Mouse (Mus musculus) megakaryocyte, adult 5-6 weeks (primary cell): ENCODE results near the gene Rbm15b. TPM values are rescaled to one million over a fixed set of nuclear protein-coding genes. Genes with fewer than 3 reads are reported as not detected.

Experiments
- ATAC-seq: 2 replicates; pipeline ENCODE4 v1.8.0; 2016; ENCODE audit warnings: mild to moderate bottlenecking, inconsistent platforms; ENCODE audit not compliant: poor library complexity, severe bottlenecking
- total RNA-seq, 2 experiments: library from RNA; stranded (forward) in 1 of 2; stranded (reverse) in 1 of 2; fragments of 153-499, 151-499 nt in 1 of 2; fragments of 221-1000, 200-1000 nt in 1 of 2; gene quantifications; 2 replicates each; pipeline versions ENCODE4 v1.2.3 to v1.2.4; 2015 to 2017

Gene Rbm15b
- total RNA-seq, 2 experiments from 2014 or later: 11.4 to 13.6 TPM

DNA sequence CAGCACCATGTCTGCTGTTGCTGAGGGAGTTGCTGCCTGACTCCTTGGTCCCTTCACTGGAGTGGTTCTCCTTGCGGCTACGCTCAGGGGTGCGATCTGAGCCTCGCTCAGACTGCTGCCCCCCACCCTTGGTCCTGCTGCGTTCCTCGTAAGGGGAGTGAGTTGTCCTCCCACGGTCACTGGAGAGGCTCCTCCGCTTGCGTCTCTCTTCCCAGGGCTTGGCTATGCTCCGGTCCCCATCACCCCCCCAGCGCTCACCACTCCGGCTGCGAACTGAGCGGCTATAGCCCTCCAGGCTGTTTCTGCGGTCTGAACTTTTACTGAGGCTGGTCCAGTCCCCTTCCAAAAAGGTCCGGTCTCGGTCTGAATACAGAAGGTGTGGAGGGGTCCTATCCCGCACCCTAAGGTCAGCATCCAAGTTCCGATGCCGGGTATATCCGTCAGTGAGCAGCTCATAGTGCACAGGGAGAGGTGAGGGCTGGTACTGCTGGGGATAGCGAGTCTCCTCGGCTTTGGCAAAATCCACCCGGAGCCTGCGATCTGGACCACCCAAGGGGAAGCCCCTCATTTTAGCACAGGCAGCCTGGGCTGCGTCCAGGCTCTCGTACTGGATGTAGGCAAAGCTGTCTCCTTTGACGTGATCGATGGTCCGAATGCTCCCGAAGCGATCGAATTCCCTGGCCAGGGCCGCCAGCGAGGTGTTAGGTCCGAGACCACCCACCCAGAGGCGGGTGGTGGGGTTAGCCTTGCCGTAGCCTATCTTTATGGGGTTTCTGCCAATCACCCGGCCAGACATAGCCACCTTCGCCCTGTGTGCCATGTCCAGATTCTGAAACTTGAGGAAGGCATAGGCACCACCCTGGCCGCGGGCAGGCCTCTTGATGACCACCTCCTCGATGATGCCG, 2.0 kb downstream of the Rbm15b start:
- no peak for ATAC-seq

DNA sequence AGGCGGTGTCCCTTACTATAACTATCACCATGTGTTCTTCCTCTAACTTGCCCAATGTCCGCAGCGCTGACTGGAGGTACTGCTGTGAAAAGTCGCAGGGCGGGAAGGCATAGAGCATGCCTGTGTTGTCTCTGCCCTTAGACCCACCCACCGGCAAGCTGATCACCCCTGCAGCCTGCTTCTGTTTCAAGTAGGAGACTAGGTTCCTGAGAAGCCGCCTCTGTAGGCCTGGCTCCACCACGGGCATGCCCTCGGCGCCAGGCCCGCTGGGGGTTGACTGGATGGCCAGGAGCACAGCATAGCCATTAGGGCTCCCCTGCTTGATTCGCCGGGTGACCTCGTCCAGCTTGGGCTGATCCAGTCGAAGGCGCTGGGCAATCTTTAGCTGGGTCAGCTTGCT, 2.9 kb downstream of the Rbm15b start:
- ATAC-seq: no peak

DNA sequence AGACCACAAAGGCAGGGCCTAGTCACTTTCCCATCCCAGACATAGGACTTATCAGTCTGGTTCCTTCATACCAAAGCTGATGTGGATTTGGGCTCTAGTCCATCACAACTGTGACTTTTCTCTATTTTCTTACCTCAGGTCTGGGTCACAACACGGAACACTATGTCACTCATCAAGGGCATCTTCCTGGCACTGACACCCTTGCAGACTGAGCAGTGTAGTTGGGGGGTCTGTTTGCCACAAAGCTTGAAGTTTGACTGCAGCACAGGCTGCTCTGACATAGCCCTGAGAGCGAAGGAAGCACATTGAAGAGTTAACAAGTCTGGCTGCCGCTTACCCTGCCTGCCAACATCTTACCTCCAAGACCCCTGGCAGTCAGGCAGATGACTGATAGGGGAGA, 4.1 kb downstream of the Rbm15b start:
- ATAC-seq: no peak

DNA sequence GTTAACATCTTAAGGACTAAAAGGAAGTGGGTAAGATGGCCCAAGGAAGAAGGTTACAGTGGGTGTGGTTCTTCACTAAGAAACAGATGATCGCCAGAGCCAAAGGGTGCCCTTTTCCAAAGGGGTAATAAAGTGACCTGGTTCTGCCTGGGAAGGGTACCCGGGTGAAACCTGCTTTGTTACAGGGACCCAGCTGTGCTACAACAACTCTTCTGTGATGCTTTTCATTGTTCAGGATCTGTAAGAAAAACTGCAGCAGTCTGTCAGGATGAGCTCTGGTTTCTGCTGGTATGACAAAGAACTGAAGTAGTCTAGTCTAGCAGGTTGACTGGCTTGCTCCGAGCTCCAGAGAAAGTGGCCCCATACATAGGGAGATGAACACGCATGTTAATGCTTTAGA, 5.1 kb downstream of the Rbm15b start:
- peak; percentile 41 for ATAC-seq

DNA sequence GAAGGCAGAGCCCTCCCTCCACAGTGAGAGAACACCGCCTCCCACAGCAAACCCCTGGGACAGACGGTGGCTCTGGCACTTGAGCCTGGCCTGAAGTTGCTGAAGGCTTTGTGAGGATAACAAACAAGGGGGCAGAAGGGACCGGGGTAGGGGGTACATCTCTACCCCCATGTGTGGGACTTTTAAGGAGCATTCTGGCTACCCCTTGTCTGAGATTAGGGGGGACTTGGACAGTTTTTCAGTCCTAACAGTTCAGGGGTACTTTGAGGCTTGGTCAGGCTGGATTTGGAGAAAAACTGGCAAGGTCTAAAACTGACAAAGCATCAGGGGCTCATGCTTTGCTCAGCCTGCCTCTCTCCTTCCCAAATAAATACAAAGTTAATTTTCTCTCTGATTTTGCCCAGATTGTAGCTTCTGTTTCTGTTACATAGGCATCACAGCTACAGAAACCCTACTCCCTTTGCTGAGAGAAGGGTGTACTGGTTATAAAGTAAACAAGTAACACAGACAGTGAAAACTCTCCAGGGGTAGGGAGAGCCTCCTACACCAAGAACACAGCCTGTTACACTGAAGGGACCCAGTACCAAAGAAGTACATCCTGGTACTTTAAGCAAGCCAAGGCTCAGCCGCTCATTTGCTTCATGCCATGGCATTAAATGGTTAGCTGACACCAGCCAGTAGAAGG, 6.0 kb downstream of the Rbm15b start:
- ATAC-seq: no peak

DNA sequence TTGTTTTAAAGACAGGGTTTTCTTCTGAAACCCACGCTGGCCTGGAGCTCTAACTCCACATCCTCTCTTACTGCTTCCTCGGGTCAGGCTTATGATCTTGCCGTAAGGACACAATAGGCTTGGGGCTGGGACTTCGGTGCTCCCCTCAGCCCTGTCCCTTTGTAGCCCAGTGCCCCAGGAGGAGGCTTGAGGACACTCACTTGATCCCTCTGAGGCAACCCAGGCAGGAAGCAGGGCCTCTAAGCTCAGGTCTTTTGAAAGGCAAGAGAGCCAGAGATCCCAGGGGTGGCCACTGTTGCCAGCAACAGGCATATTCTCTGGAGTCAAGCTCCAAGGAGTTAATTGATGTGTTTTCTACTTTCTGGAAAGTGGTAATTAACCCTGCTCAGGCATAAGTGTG, 7.8 kb downstream of the Rbm15b start:
- ATAC-seq: no peak

DNA sequence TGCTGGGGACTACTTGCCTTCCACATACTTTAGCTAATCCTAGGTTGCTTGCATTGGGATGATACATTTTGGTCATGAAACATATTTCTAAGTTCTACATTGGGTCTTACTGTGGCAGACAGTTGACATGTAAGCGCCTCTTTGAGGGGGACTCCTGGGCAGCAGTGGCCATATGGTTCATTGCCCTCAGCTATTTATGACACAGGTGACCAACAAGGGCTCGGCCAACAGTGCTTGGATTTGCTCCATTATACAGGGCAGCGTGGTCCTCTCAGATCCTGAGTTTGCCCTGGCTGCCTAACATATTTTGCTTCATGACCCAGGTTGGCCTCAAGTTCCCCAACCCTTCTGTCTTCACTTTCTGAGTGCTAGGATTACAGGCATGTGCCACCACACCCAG, 10.6 kb downstream of the Rbm15b start:
- ATAC-seq: no peak

DNA sequence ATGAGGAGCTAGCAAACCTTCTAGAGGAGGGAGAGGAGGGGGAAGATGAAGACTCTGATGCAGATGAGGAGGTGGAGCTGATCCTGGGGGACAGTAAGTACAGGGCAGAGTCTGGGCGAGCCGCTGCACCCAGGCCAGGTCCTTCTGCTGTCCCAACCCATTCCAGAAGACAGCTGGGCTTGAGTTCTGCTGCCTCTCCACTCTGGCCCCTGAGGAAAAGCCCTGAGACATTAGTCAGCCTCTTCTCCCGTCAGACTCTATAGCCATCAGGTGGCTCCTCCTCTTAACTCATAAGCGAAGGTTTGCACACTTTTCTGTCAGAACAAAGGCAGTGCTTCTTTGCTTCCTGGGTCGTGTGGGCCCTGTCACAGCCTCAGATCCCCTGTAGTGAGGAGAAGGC, 13.0 kb downstream of the Rbm15b start:
- no peak for ATAC-seq

DNA sequence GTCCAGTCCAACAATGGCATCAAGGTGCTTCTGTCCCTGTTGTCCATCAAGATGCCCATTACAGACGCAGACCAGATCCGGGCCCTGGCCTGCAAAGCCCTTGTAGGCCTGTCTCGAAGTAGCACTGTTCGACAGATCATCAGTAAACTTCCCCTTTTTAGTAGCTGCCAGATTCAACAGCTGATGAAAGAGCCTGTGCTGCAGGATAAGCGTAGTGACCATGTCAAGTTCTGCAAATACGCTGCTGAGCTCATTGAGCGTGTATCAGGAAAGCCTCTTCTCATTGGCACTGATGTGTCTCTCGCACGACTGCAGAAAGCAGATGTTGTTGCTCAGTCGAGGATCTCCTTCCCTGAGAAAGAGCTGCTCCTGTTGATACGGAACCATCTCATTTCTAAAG, 29.2 kb downstream of the Rbm15b start:
- peak; percentile 97 for ATAC-seq

DNA sequence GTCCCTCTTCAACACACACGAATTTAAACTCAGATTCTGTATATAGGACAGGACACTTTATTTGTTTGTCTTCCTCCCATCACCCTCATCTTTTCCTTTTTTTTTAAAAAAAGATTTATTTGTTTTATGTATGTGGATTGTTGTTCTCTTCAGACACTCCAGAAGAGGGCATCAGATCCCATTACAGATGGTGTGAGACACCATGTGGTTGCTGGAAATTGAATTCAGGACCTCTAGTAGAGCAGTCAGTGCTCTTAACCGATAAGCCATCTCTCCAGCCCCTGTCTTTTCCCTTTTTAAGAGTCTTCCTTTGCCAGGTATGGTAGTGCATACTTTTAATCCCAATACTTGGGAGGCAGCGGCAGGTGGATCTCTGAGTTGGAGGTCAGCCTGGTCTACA, 30.6 kb downstream of the Rbm15b start:
- ATAC-seq: no peak

DNA sequence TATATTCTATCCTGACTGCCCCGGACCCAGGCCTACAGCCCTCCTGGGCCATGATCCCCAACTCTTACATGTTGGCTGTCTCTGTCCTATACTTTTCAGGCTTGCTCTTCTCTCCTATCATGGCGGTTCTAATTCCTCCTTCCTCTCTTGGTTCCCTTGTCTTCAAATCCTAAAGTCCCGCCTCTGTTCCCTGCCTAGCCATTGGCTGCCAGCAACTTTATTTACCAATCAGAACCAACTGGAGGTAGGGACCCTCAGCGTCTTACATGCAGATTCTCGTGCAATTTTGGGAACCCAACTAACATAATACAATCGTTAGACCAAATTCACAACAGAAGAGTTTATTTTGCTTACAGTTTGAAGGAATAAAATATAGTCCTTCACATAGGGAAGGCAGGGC, 44.4 kb downstream of the Rbm15b start:
- no peak for ATAC-seq

DNA sequence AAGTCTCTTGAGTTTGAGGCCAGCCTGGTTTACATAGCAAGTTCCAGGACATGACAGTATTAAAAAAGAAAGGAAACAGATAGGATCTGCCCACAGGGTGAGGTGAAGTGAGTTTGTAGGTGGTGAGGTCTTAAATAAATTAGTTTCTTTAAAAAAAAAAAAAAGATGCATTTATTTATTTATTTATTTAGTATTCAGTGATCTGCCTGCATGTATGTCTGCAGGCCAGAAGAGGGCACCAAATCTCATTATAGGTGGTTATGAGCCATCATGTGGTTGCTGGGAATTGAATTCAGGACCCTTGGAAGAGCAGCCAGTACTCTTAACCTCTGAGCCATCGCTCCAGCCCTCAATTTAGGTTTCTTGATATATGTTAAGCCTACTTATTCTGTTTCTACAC, 46.7 kb downstream of the Rbm15b start:
- no peak for ATAC-seq

Other genes with a start within 250 kb of the Rbm15b start
- gene Grm2, start 231.3 kb downstream of the Rbm15b start, total RNA-seq (2015): not detected in 2 replicates
- gene Grm2, start 231.3 kb downstream of the Rbm15b start, total RNA-seq (2017): not detected in 2 replicates
- gene Tex264, start 201.5 kb downstream of the Rbm15b start, total RNA-seq (2015): 9.6 and 14.1 TPM in 2 replicates
- gene Tex264, start 201.5 kb downstream of the Rbm15b start, total RNA-seq (2017): 16.3 and 18.3 TPM in 2 replicates
- gene Rad54l2, start 98.2 kb downstream of the Rbm15b start, total RNA-seq (2015): 5.5 and 6.5 TPM in 2 replicates
- 6.3 and 14.4 TPM in 2 replicates for gene Rad54l2, start 98.2 kb downstream of the Rbm15b start, total RNA-seq (2017)
- 15.3 and 15.5 TPM in 2 replicates for gene Dcaf1, start 65.6 kb downstream of the Rbm15b start, total RNA-seq (2015)
- 11.8 and 31.3 TPM in 2 replicates for gene Dcaf1, start 65.6 kb downstream of the Rbm15b start, total RNA-seq (2017)
- 220 and 229 TPM in 2 replicates for gene Manf, start 4.6 kb upstream of the Rbm15b start, total RNA-seq (2015)
- 186 and 189 TPM in 2 replicates for gene Manf, start 4.6 kb upstream of the Rbm15b start, total RNA-seq (2017)